Mouse (Mus musculus): ENCODE measurements around the gene Sprr2d. TPM values are rescaled to one million over a fixed set of nuclear protein-coding genes. Genes with fewer than 3 reads are reported as not detected.

Gene Sprr2d
- polyA plus RNA-seq (2016; fragmentation: Nextera tagmentation; extraction: Ambion mirVana): not detected in 2 replicates

GRCm38 (mm10) chr3:92338840-92339239 lies at the start of gene Sprr2d:
Gene Sprr2d, plus strand, starts transcription at chr3:92339140.
- Histone ChIP-seq H3K4me1 (no peaks in the 10 kb centered on the region), H3K27me3 (replicated peaks) (no peaks in the 10 kb centered on the region), H3K27ac (no peak within 1 kb of the TSS), H3K9ac (no peak within 1 kb of the TSS), H3K36me3 (no peaks in the 10 kb centered on the region), H3K4me2 (replicated peaks) (no peak within 1 kb of the TSS), H3K4me3 (no peak within 1 kb of the TSS), H3K9me3 (no peaks in the 10 kb centered on the region)
- ATAC-seq (ENCODE audit: low FRiP score, low read depth): no peak
- 93% methylated on average over 5 of the region's 5 CpGs for WGBS

GRCm38 (mm10) chr3:92307406-92307805 lies 31.5 kb upstream of the Sprr2d start:
- no peaks in the 10 kb centered on the region for H3K4me1 ChIP-seq
- H3K27ac ChIP-seq: no peak overlapping the region
- no peak overlapping the region for H3K4me3 ChIP-seq
- H3K9ac ChIP-seq: no peak overlapping the region
- no peaks in the 10 kb centered on the region for H3K27me3 ChIP-seq (replicated peaks)
- H3K4me2 ChIP-seq (replicated peaks): no peak overlapping the region
- no peaks in the 10 kb centered on the region for H3K9me3 ChIP-seq
- no peaks in the 10 kb centered on the region for H3K36me3 ChIP-seq
- ATAC-seq (ENCODE audit: low FRiP score, low read depth): no peak
- 97% methylated on average over 1 of the region's 1 CpGs for WGBS

- Histone ChIP-seq H3K4me2 (replicated peaks) (no peak within 1 kb of the TSS), H3K9ac (no peak within 1 kb of the TSS), H3K36me3 (no peaks in the 10 kb centered on the region), H3K4me3 (no peak within 1 kb of the TSS), H3K4me1 (no peaks in the 10 kb centered on the region), H3K27ac (no peak within 1 kb of the TSS), H3K27me3 (replicated peaks) (no peaks in the 10 kb centered on the region), H3K9me3 (no peaks in the 10 kb centered on the region)
- 77% methylated on average over 2 of the region's 2 CpGs for WGBS
- ATAC-seq (ENCODE audit: low FRiP score, low read depth): no peak
These were observed 22.6 kb upstream of the Sprr2d start, which contains the start of gene Sprr2b for GRCm38 (mm10) chr3:92316320-92316719. Gene Sprr2b, plus strand, starts transcription at chr3:92316620.

GRCm38 (mm10) chr3:92317384-92317783 lies 21.6 kb upstream of the Sprr2d start:
- H3K9ac ChIP-seq: no peak overlapping the region
- no peak for ATAC-seq (ENCODE audit: low FRiP score, low read depth)
- H3K4me3 ChIP-seq: no peak overlapping the region
- H3K27me3 ChIP-seq (replicated peaks): no peaks in the 10 kb centered on the region
- 84% methylated on average over 2 of the region's 2 CpGs for WGBS
- H3K36me3 ChIP-seq: no peaks in the 10 kb centered on the region
- H3K4me2 ChIP-seq (replicated peaks): no peak overlapping the region
- no peaks in the 10 kb centered on the region for H3K9me3 ChIP-seq
- H3K4me1 ChIP-seq: no peaks in the 10 kb centered on the region
- no peak overlapping the region for H3K27ac ChIP-seq

- H3K36me3 ChIP-seq: no peaks in the 10 kb centered on the region
- no peak overlapping the region for H3K27ac ChIP-seq
- no peak overlapping the region for H3K4me3 ChIP-seq
- 82% methylated on average over 1 of the region's 1 CpGs for WGBS
- no peaks in the 10 kb centered on the region for H3K27me3 ChIP-seq (replicated peaks)
- no peak for ATAC-seq (ENCODE audit: low FRiP score, low read depth)
- no peak overlapping the region for H3K4me2 ChIP-seq (replicated peaks)
- H3K4me1 ChIP-seq: no peaks in the 10 kb centered on the region
- H3K9me3 ChIP-seq: no peaks in the 10 kb centered on the region
- no peak overlapping the region for H3K9ac ChIP-seq
These were observed 2.7 kb upstream of the Sprr2d start for GRCm38 (mm10) chr3:92336278-92336677.

GRCm38 (mm10) chr3:92351843-92352242 lies 12.9 kb downstream of the Sprr2d start, which contains the start of gene Sprr2e:
Gene Sprr2e, plus strand, starts transcription at chr3:92352143.
- ATAC-seq (ENCODE audit: low FRiP score, low read depth): no peak
- Histone ChIP-seq H3K36me3 (no peaks in the 10 kb centered on the region), H3K4me3 (no peak within 1 kb of the TSS), H3K27ac (no peak within 1 kb of the TSS), H3K9me3 (no peaks in the 10 kb centered on the region), H3K4me2 (replicated peaks) (no peak within 1 kb of the TSS), H3K4me1 (no peaks in the 10 kb centered on the region), H3K9ac (no peak within 1 kb of the TSS), H3K27me3 (replicated peaks) (no peaks in the 10 kb centered on the region)
- WGBS: 90% methylated on average over 2 of the region's 2 CpGs

- Histone ChIP-seq H3K4me1 (no peaks in the 10 kb centered on the region), H3K9ac (no peak overlapping the region), H3K4me3 (no peak overlapping the region), H3K27ac (no peak overlapping the region), H3K4me2 (replicated peaks) (no peak overlapping the region), H3K36me3 (no peaks in the 10 kb centered on the region), H3K9me3 (no peaks in the 10 kb centered on the region), H3K27me3 (replicated peaks) (no peaks in the 10 kb centered on the region)
- ATAC-seq (ENCODE audit: low FRiP score, low read depth): no peak
These were observed 22.7 kb downstream of the Sprr2d start for GRCm38 (mm10) chr3:92361619-92362018.

- H3K4me3 ChIP-seq: no peak within 1 kb of the TSS
- H3K27ac ChIP-seq: no peak within 1 kb of the TSS
- ATAC-seq (ENCODE audit: low FRiP score, low read depth): no peak
- no peaks in the 10 kb centered on the region for H3K4me1 ChIP-seq
- no peaks in the 10 kb centered on the region for H3K27me3 ChIP-seq (replicated peaks)
- H3K36me3 ChIP-seq: no peaks in the 10 kb centered on the region
- WGBS: 75% methylated on average over 3 of the region's 3 CpGs
- no peak within 1 kb of the TSS for H3K9ac ChIP-seq
- no peaks in the 10 kb centered on the region for H3K9me3 ChIP-seq
- H3K4me2 ChIP-seq (replicated peaks): no peak within 1 kb of the TSS
These were observed 25.9 kb downstream of the Sprr2d start, which contains the start of gene Sprr2f for GRCm38 (mm10) chr3:92364887-92365286. Gene Sprr2f, plus strand, starts transcription at chr3:92365187.

- Histone ChIP-seq H3K36me3 (no peaks in the 10 kb centered on the region), H3K9ac (no peak overlapping the region), H3K27me3 (replicated peaks) (no peaks in the 10 kb centered on the region), H3K4me3 (no peak overlapping the region), H3K9me3 (no peaks in the 10 kb centered on the region), H3K27ac (no peak overlapping the region), H3K4me1 (no peaks in the 10 kb centered on the region), H3K4me2 (replicated peaks) (no peak overlapping the region)
- WGBS: 79% methylated on average over 2 of the region's 2 CpGs
- no peak for ATAC-seq (ENCODE audit: low FRiP score, low read depth)
These were observed 34.7 kb downstream of the Sprr2d start for GRCm38 (mm10) chr3:92373613-92374012.

GRCm38 (mm10) chr3:92385385-92385784 lies 46.4 kb downstream of the Sprr2d start, which contains the start of gene Sprr2h:
Gene Sprr2h, plus strand, starts transcription at chr3:92385685.
- Histone ChIP-seq H3K4me2 (replicated peaks) (no peak within 1 kb of the TSS), H3K4me1 (no peaks in the 10 kb centered on the region), H3K9me3 (no peaks in the 10 kb centered on the region), H3K36me3 (no peaks in the 10 kb centered on the region), H3K27ac (no peak within 1 kb of the TSS), H3K9ac (no peak within 1 kb of the TSS), H3K4me3 (no peak within 1 kb of the TSS), H3K27me3 (replicated peaks) (no peaks in the 10 kb centered on the region)
- ATAC-seq (ENCODE audit: low FRiP score, low read depth): no peak
- 79% methylated on average over 1 of the region's 1 CpGs for WGBS

Other genes with a start within 250 kb of the Sprr2d start
- gene Prr9, start 215.2 kb upstream of the Sprr2d start, polyA plus RNA-seq (2016; fragmentation: Nextera tagmentation; extraction: Ambion mirVana): not detected in 2 replicates
- gene Lelp1, start 196.4 kb upstream of the Sprr2d start, polyA plus RNA-seq (2016; fragmentation: Nextera tagmentation; extraction: Ambion mirVana): not detected in 2 replicates
- gene Sprr2a1, start 123.3 kb upstream of the Sprr2d start, polyA plus RNA-seq (2016; fragmentation: Nextera tagmentation; extraction: Ambion mirVana): not detected in 2 replicates
- 1.4 TPM in 1 of 2 replicates, not detected in the other for gene Sprr2a2, start 123.2 kb upstream of the Sprr2d start, polyA plus RNA-seq (2016; fragmentation: Nextera tagmentation; extraction: Ambion mirVana)
- gene Sprr2a3, start 53.7 kb upstream of the Sprr2d start, polyA plus RNA-seq (2016; fragmentation: Nextera tagmentation; extraction: Ambion mirVana): not detected in 2 replicates
- 0.25 TPM in 1 of 2 replicates, not detected in the other for gene Sprr2b, start 22.5 kb upstream of the Sprr2d start, polyA plus RNA-seq (2016; fragmentation: Nextera tagmentation; extraction: Ambion mirVana)
- gene Sprr2e, start 13.0 kb downstream of the Sprr2d start, polyA plus RNA-seq (2016; fragmentation: Nextera tagmentation; extraction: Ambion mirVana): not detected in 2 replicates
- gene Sprr2f, start 26.0 kb downstream of the Sprr2d start, polyA plus RNA-seq (2016; fragmentation: Nextera tagmentation; extraction: Ambion mirVana): not detected in 2 replicates
- not detected in 2 replicates for gene Sprr2h, start 46.5 kb downstream of the Sprr2d start, polyA plus RNA-seq (2016; fragmentation: Nextera tagmentation; extraction: Ambion mirVana)
- not detected in 2 replicates for gene Sprr2i, start 68.9 kb downstream of the Sprr2d start, polyA plus RNA-seq (2016; fragmentation: Nextera tagmentation; extraction: Ambion mirVana)
- gene Sprr2j-ps, start 78.9 kb downstream of the Sprr2d start, polyA plus RNA-seq (2016; fragmentation: Nextera tagmentation; extraction: Ambion mirVana): not detected in 2 replicates
- gene Gm9774, start 90.3 kb downstream of the Sprr2d start, polyA plus RNA-seq (2016; fragmentation: Nextera tagmentation; extraction: Ambion mirVana): 7.4 and 8.9 TPM in 2 replicates
- gene Sprr2k, start 93.4 kb downstream of the Sprr2d start, polyA plus RNA-seq (2016; fragmentation: Nextera tagmentation; extraction: Ambion mirVana): not detected in 2 replicates
- gene Sprr1b, start 99.6 kb downstream of the Sprr2d start, polyA plus RNA-seq (2016; fragmentation: Nextera tagmentation; extraction: Ambion mirVana): not detected in 2 replicates
- not detected in 2 replicates for gene Sprr3, start 119.6 kb downstream of the Sprr2d start, polyA plus RNA-seq (2016; fragmentation: Nextera tagmentation; extraction: Ambion mirVana)
- not detected in 2 replicates for gene Sprr1a, start 146.8 kb downstream of the Sprr2d start, polyA plus RNA-seq (2016; fragmentation: Nextera tagmentation; extraction: Ambion mirVana)
- not detected in 2 replicates for gene Sprr4, start 161.4 kb downstream of the Sprr2d start, polyA plus RNA-seq (2016; fragmentation: Nextera tagmentation; extraction: Ambion mirVana)
- gene 2310046K23Rik, start 195.4 kb downstream of the Sprr2d start, polyA plus RNA-seq (2016; fragmentation: Nextera tagmentation; extraction: Ambion mirVana): not detected in 2 replicates
- gene Ivl, start 234.6 kb downstream of the Sprr2d start, polyA plus RNA-seq (2016; fragmentation: Nextera tagmentation; extraction: Ambion mirVana): 0.10 and 0.13 TPM in 2 replicates
- gene Smcp, start 249.9 kb downstream of the Sprr2d start, polyA plus RNA-seq (2016; fragmentation: Nextera tagmentation; extraction: Ambion mirVana): not detected in 2 replicates

Data from neural tube, embryonic 12.5 days (tissue).